Mouse (Mus musculus): ENCODE data around the gene Ano6. TPM values are rescaled to one million over a fixed set of nuclear protein-coding genes. Genes with fewer than 3 reads are reported as not detected.

Gene Ano6
- total RNA-seq, 4 experiments from 2014 or later, result 35.0 to 44.7 (median 40.1) TPM

GRCm38 (mm10) chr15:95921072-95921471 is 130.4 kb downstream of the Ano6 start:
- DNase-seq (ENCODE audit: low spot score in 2 of 2), result no peak

GRCm38 (mm10) chr15:95921639-95922038 is 131.0 kb downstream of the Ano6 start:
- no peak for DNase-seq (ENCODE audit: low spot score in 2 of 2)

- DNase-seq (ENCODE audit: low spot score in 2 of 2), result no peak
Measured at GRCm38 (mm10) chr15:95922558-95922957, 131.9 kb downstream of the Ano6 start.

- DNase-seq (ENCODE audit: low spot score in 2 of 2), result no peak
Measured at GRCm38 (mm10) chr15:95925334-95925986, 134.8 kb downstream of the Ano6 start.

- no peak for DNase-seq (ENCODE audit: low spot score in 2 of 2)
Measured at GRCm38 (mm10) chr15:95929087-95929486, 138.4 kb downstream of the Ano6 start.

GRCm38 (mm10) chr15:95931013-95931775 is 140.6 kb downstream of the Ano6 start:
- no peak for DNase-seq (ENCODE audit: low spot score in 2 of 2)

GRCm38 (mm10) chr15:95932358-95932757 is 141.7 kb downstream of the Ano6 start:
- DNase-seq (ENCODE audit: low spot score in 2 of 2), result peak; percentile 78 to 87

GRCm38 (mm10) chr15:95935141-95935540 is 144.5 kb downstream of the Ano6 start:
- no peak for DNase-seq (ENCODE audit: low spot score in 2 of 2)

- DNase-seq (ENCODE audit: low spot score in 2 of 2), result no peak
Measured at GRCm38 (mm10) chr15:95943470-95943869, 152.8 kb downstream of the Ano6 start.

- no peak for DNase-seq (ENCODE audit: low spot score in 2 of 2)
Measured at GRCm38 (mm10) chr15:95944299-95944698, 153.7 kb downstream of the Ano6 start.

- DNase-seq (ENCODE audit: low spot score in 2 of 2), result no peak
Measured at GRCm38 (mm10) chr15:95945951-95946708, 155.5 kb downstream of the Ano6 start.

GRCm38 (mm10) chr15:95948411-95948810 is 157.8 kb downstream of the Ano6 start:
- no peak for DNase-seq (ENCODE audit: low spot score in 2 of 2)

- no peak for DNase-seq (ENCODE audit: low spot score in 2 of 2)
Measured at GRCm38 (mm10) chr15:95949336-95949735, 158.7 kb downstream of the Ano6 start.

- no peak for DNase-seq (ENCODE audit: low spot score in 2 of 2)
Measured at GRCm38 (mm10) chr15:95951497-95951896, 160.9 kb downstream of the Ano6 start.

GRCm38 (mm10) chr15:95956692-95957091 is 166.0 kb downstream of the Ano6 start:
- no peak for DNase-seq (ENCODE audit: low spot score in 2 of 2)

GRCm38 (mm10) chr15:95962411-95963123 is 171.9 kb downstream of the Ano6 start:
- no peak for DNase-seq (ENCODE audit: low spot score in 2 of 2)

- DNase-seq (ENCODE audit: low spot score in 2 of 2), result no peak
Measured at GRCm38 (mm10) chr15:95963124-95963482, 172.5 kb downstream of the Ano6 start.

GRCm38 (mm10) chr15:95963533-95964250 is 173.0 kb downstream of the Ano6 start:
- DNase-seq (ENCODE audit: low spot score in 2 of 2), result no peak

- no peak for DNase-seq (ENCODE audit: low spot score in 2 of 2)
Measured at GRCm38 (mm10) chr15:95964251-95964561, 173.6 kb downstream of the Ano6 start.

GRCm38 (mm10) chr15:95966979-95967378 is 176.3 kb downstream of the Ano6 start:
- DNase-seq (ENCODE audit: low spot score in 2 of 2), result no peak
